Mouse (Mus musculus) embryonic facial prominence, embryonic 15.5 days (tissue): ENCODE measurements around the gene Cntd1. TPM values are rescaled to one million over a fixed set of nuclear protein-coding genes. Genes with fewer than 3 reads are reported as not detected.
A peak's percentile ranks its signal among the peaks of the same experiment; 100 is the strongest.

ENCODE experiments used
- ATAC-seq: fragments of 200-750 bp; cut with Nextera tagmentation; 2 replicates; pipeline ENCODE4 v1.8.0; 2017; ENCODE audit warnings: low read depth, moderate TSS enrichment; ENCODE audit not compliant: insufficient number of reproducible peaks, low FRiP score, low TSS enrichment
- H3K27ac ChIP-seq: fragments of 300-500 bp; sonication (generic); replicated peaks from 2 replicates; pipeline ENCODE4 v1.5.1; 2015; ENCODE audit warnings: mild to moderate bottlenecking, inconsistent platforms
- H3K27me3 ChIP-seq: fragments of 300-500 bp; sonication (generic); 2 replicates; pipeline ENCODE4 v1.6.1; 2015; ENCODE audit warnings: inconsistent platforms
- H3K36me3 ChIP-seq: fragments of 300-500 bp; sonication (generic); 2 replicates; pipeline ENCODE4 v1.6.1; 2015; ENCODE audit warnings: mild to moderate bottlenecking, inconsistent platforms
- H3K4me1 ChIP-seq: fragments of 300-500 bp; sonication (generic); 2 replicates; pipeline ENCODE4 v1.6.1; 2015; ENCODE audit warnings: inconsistent platforms
- H3K4me2 ChIP-seq: fragments of 300-500 bp; sonication (generic); replicated peaks from 2 replicates; pipeline ENCODE4 v1.6.1; 2015; ENCODE audit warnings: mild to moderate bottlenecking, inconsistent platforms
- H3K4me3 ChIP-seq: fragments of 300-500 bp; sonication (generic); replicated peaks from 2 replicates; pipeline ENCODE4 v1.5.1; 2015; ENCODE audit warnings: mild to moderate bottlenecking, inconsistent platforms
- H3K9ac ChIP-seq: fragments of 300-500 bp; sonication (generic); 2 replicates; pipeline ENCODE4 v1.6.1; 2015; ENCODE audit warnings: inconsistent platforms
- H3K9me3 ChIP-seq: fragments of 300-500 bp; sonication (generic); replicated peaks from 2 replicates; pipeline ENCODE4 v1.6.1; 2016; ENCODE audit warnings: inconsistent platforms
- WGBS: fragments of 180-500 bp; shearing (Covaris S2); methylation state at CpG from one replicate; pipeline ENCODE4 v1.1.7; 2015; 5-methylcytosine and 5-hydroxymethylcytosine counted together
- polyA plus RNA-seq: library from polyadenylated mRNA; unstranded; fragments of >200 nt; fragmentation: Nextera tagmentation; extraction: Ambion mirVana; gene quantifications from 2 replicates; pipeline ENCODE4 v1.2.1, GENCODE M21; 2015

Gene Cntd1
- polyA plus RNA-seq, 1 experiment from 2014 or later = 1.9 TPM

- Histone ChIP-seq H3K4me3 (no peak overlapping the region), H3K27me3 (no peaks in the 10 kb centered on the region)
- 14% methylated on average over 6 of the region's 6 CpGs for WGBS
Observed at GRCm38 (mm10) chr11:101334516-101334915, 55.7 kb downstream of the Cntd1 start.

GRCm38 (mm10) chr11:101335685-101336084, 56.9 kb downstream of the Cntd1 start:
- H3K27ac ChIP-seq = no peak overlapping the region
- no peak overlapping the region for H3K9ac ChIP-seq
- H3K4me2 ChIP-seq = no peak overlapping the region
- H3K36me3 ChIP-seq = no peaks in the 10 kb centered on the region
- peaks cover 22% of the 10 kb centered on the region for H3K4me1 ChIP-seq
- H3K4me3 ChIP-seq = no peak overlapping the region
- no peaks in the 10 kb centered on the region for H3K9me3 ChIP-seq
- no peak for ATAC-seq
- 81% methylated on average over 9 of the region's 9 CpGs for WGBS
- H3K27me3 ChIP-seq = no peaks in the 10 kb centered on the region

More at GRCm38 (mm10) chr11:101334516-101334915, 55.7 kb downstream of the Cntd1 start:
- Histone ChIP-seq H3K4me1 (peaks cover 25% of the 10 kb centered on the region), H3K27ac (no peak overlapping the region), H3K9me3 (no peaks in the 10 kb centered on the region), H3K9ac (no peak overlapping the region), H3K36me3 (no peaks in the 10 kb centered on the region), H3K4me2 (no peak overlapping the region)
- ATAC-seq = no peak

- Histone ChIP-seq H3K27ac (0 out of 2 replicates have a peak overlapping the region, but pooled peaks have one; percentile 53), H3K9me3 (no peaks in the 10 kb centered on the region), H3K4me3 (peak overlapping the region; percentile 25), H3K4me2 (peak overlapping the region; percentile 43), H3K4me1 (peaks cover 19% of the 10 kb centered on the region), H3K27me3 (no peaks in the 10 kb centered on the region), H3K36me3 (no peaks in the 10 kb centered on the region), H3K9ac (peak overlapping the region; percentile 15; the same call in 1 of the 2 replicates)
- ATAC-seq = peak; percentile 52; the same call in 1 of the 2 replicates
- under 1% methylated on average over 9 of the region's 9 CpGs for whole genome bisulfite sequencing
Observed at GRCm38 (mm10) chr11:101338123-101338760, 59.4 kb downstream of the Cntd1 start.

Other genes starting within 250 kb of the Cntd1 start
- gene Naglu, start 209.0 kb upstream of the Cntd1 start, polyA plus RNA-seq = 15.1 and 16.6 TPM in 2 replicates
- 0.24 and 0.25 TPM in 2 replicates for gene Hsd17b1, start 200.6 kb upstream of the Cntd1 start, polyA plus RNA-seq
- gene Coasy, start 196.4 kb upstream of the Cntd1 start, polyA plus RNA-seq = 43.2 and 44.9 TPM in 2 replicates
- 50.3 and 52.0 TPM in 2 replicates for gene Mlx, start 191.7 kb upstream of the Cntd1 start, polyA plus RNA-seq
- 32.0 and 33.6 TPM in 2 replicates for gene Psmc3ip, start 183.6 kb upstream of the Cntd1 start, polyA plus RNA-seq
- 25.3 and 26.7 TPM in 2 replicates for gene Retreg3, start 159.1 kb upstream of the Cntd1 start, polyA plus RNA-seq
- gene Tubg1, start 159.1 kb upstream of the Cntd1 start, polyA plus RNA-seq = 69.7 and 73.4 TPM in 2 replicates
- 11.1 and 11.9 TPM in 2 replicates for gene Tubg2, start 123.1 kb upstream of the Cntd1 start, polyA plus RNA-seq
- gene Cntnap1, start 108.5 kb upstream of the Cntd1 start, polyA plus RNA-seq = 2.0 and 2.2 TPM in 2 replicates
- gene Plekhh3, start 107.7 kb upstream of the Cntd1 start, polyA plus RNA-seq = 27.2 and 28.7 TPM in 2 replicates
- gene Ccr10, start 103.6 kb upstream of the Cntd1 start, polyA plus RNA-seq = 0.24 and 0.50 TPM in 2 replicates
- gene Ezh1, start 52.5 kb upstream of the Cntd1 start, polyA plus RNA-seq = 16.5 and 18.7 TPM in 2 replicates
- 138 and 139 TPM in 2 replicates for gene Ramp2, start 33.0 kb upstream of the Cntd1 start, polyA plus RNA-seq
- 122 and 133 TPM in 2 replicates for gene Vps25, start 25.3 kb upstream of the Cntd1 start, polyA plus RNA-seq
- gene Wnk4, start 18.4 kb upstream of the Cntd1 start, polyA plus RNA-seq = 12.5 and 14.3 TPM in 2 replicates
- gene Coa3, start 102 bp downstream of the Cntd1 start, polyA plus RNA-seq = 160 and 165 TPM in 2 replicates
- 141 and 143 TPM in 2 replicates for gene Becn1, start 23.3 kb downstream of the Cntd1 start, polyA plus RNA-seq
- gene Psme3, start 37.2 kb downstream of the Cntd1 start, polyA plus RNA-seq = 124 and 126 TPM in 2 replicates
- gene Aoc2, start 46.1 kb downstream of the Cntd1 start, polyA plus RNA-seq = 1.1 and 1.6 TPM in 2 replicates
- gene Aoc3, start 51.6 kb downstream of the Cntd1 start, polyA plus RNA-seq = 0.77 and 0.94 TPM in 2 replicates
- gene G6pc, start 88.5 kb downstream of the Cntd1 start, polyA plus RNA-seq = not detected in 2 replicates
- gene Aarsd1, start 138.6 kb downstream of the Cntd1 start, polyA plus RNA-seq = 63.4 and 65.6 TPM in 2 replicates
- gene Gm27029, start 145.8 kb downstream of the Cntd1 start, polyA plus RNA-seq = 9.7 and 11.4 TPM in 2 replicates
- gene Rundc1, start 146.1 kb downstream of the Cntd1 start, polyA plus RNA-seq = 21.6 and 23.4 TPM in 2 replicates
- 19.8 and 22.1 TPM in 2 replicates for gene Ptges3l, start 146.3 kb downstream of the Cntd1 start, polyA plus RNA-seq
- gene Rpl27, start 163.3 kb downstream of the Cntd1 start, polyA plus RNA-seq = 306 and 328 TPM in 2 replicates
- 17.8 and 21.6 TPM in 2 replicates for gene Ifi35, start 169.4 kb downstream of the Cntd1 start, polyA plus RNA-seq
- 12.1 and 13.5 TPM in 2 replicates for gene Rnd2, start 186.0 kb downstream of the Cntd1 start, polyA plus RNA-seq
- gene Vat1, start 187.2 kb downstream of the Cntd1 start, polyA plus RNA-seq = 59.3 and 61.8 TPM in 2 replicates